Mouse (Mus musculus) left cerebral cortex, adult 6 months (tissue): ENCODE data around the gene Sco2. TPM values are rescaled to one million over a fixed set of nuclear protein-coding genes. Genes with fewer than 3 reads are reported as not detected.

Experiments
- long read RNA-seq, 2 experiments: library from polyadenylated mRNA; unstranded; transcript quantifications; one replicate each; pipeline ENCODE4 v2.0.0; 2019 to 2020
- polyA plus RNA-seq: library from polyadenylated mRNA; unstranded; fragments of <200 nt; fragmentation: Nextera tagmentation; gene quantifications from 2 replicates; pipeline ENCODE4 v1.2.3, GENCODE M21; 2021

Sco2 gene
- polyA plus RNA-seq, result 43.8 and 46.1 TPM in 2 replicates
- long read RNA-seq, experiment 1, transcript Sco2-201 (3 exons, 1,145 nt), result major isoform, 35 of 41 reads
- long read RNA-seq, experiment 1, partial matches to known transcripts, result 0 of 41 reads
- long read RNA-seq, experiment 1, other reads (novel, unspliced or antisense), result 2 of 41 reads
- long read RNA-seq, experiment 2, transcript Sco2-201 (3 exons, 1,145 nt), result major isoform, 22 of 40 reads
- long read RNA-seq, experiment 2, transcript Sco2-202 (2 exons, 1,250 nt), result minor isoform, 7 of 40 reads
- long read RNA-seq, experiment 2, partial matches to known transcripts, result 11 of 40 reads
- long read RNA-seq, experiment 2, other reads (novel, unspliced or antisense), result 0 of 40 reads

GRCm38 (mm10) chr15:89373762-89374248 lies at the start of gene Sco2:
Sco2 (minus strand) TSS chr15:89373846.

GRCm38 (mm10) chr15:89410118-89410517 lies 36.5 kb upstream of the Sco2 start, which contains the start of gene Syce3:
Syce3 (minus strand) TSS chr15:89410503.

DNA sequence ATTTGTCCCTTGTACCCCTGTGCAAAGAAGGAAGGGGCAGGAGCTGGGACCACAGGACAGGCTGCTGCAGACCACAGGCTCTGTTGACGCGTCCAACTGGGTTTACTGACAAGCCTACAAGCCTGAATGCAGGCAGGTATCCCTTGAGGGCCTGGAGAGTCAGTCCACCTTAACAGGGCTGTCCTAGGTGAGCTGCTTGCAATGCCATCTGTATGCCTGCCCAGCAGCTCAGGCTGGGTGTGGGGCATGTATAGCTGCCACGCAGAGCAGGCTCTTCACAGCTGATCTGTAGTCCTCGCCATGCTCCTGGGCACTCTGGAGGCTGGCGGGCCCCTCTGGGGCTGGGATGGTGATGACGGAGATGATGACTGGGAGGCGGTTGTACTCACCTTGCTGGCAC lies 11.0 kb upstream of the Sco2 start, which contains the start of gene Klhdc7b:
TSS of gene Klhdc7b (plus strand) at position 301 of the 400 bp plus-strand sequence.

GRCm38 (mm10) chr15:89378831-89379401 lies 5.3 kb upstream of the Sco2 start, which contains the start of gene Odf3b:
Odf3b (minus strand) TSS chr15:89379282.

DNA sequence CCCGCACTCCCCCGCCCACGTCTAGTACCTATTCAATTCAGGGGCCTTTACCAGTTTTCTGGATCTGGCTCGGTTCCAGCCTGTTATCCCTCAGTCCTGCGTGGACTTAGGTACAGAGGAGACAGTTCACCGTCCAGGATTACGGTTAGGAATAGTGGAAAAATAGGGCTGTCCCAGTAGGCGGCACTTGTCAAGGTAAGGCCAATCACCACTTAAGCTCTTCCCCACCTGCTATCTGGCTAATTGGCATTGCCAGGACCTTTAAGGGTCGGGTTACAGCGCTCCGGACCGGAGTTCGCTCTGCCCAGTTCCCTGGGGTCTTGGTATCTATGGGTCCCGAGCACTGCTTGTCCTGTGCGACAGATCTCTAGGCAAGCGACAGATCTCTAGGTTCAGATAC lies 3.3 kb upstream of the Sco2 start, which contains the start of gene Tymp:
TSS of gene Tymp (minus strand) at position 83 of the 400 bp plus-strand sequence.

GRCm38 (mm10) chr15:89355241-89356187 lies 18.1 kb downstream of the Sco2 start, which contains the start of the genes Lmf2 and Ncaph2:
Lmf2 (minus strand) TSS chr15:89355659.
Ncaph2 (plus strand) TSS chr15:89355719.

DNA sequence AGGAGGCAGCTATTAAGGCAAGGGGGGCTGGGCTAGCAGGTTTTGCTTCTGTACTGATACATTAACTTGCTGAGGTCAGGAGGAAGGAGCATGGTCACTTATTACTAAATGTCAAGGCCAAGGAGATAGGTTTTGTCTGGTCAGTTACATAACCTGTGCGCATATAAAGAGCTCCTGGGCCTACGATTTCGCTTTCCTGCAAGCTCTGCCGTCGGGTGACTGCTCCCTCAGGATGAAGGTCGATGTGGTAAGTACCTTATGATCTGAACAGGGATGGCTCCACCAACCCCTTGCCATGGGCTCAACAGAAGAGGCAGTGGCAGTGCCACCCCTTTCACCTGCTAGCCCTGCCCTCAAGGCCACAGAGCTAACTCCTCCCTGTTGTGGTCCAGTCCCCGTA lies 39.4 kb downstream of the Sco2 start, which contains the start of gene Miox:
TSS of gene Miox (plus strand) at position 128 of the 400 bp plus-strand sequence.

GRCm38 (mm10) chr15:89322670-89323522 lies 50.8 kb downstream of the Sco2 start, which contains the start of gene Adm2:
Adm2 (plus strand) TSS chr15:89322720.

Other genes with a start within 250 kb of the Sco2 start
- 5.8 TPM in 2 replicates for gene Hdac10, start 245.1 kb downstream of the Sco2 start, polyA plus RNA-seq
- gene Mapk12, start 233.1 kb downstream of the Sco2 start, polyA plus RNA-seq, result 3.5 and 4.3 TPM in 2 replicates
- gene Mapk11, start 224.2 kb downstream of the Sco2 start, polyA plus RNA-seq, result 25.6 and 28.0 TPM in 2 replicates
- 10.8 and 11.9 TPM in 2 replicates for gene Plxnb2, start 193.1 kb downstream of the Sco2 start, polyA plus RNA-seq
- 16.7 and 17.7 TPM in 2 replicates for gene Dennd6b, start 177.3 kb downstream of the Sco2 start, polyA plus RNA-seq
- gene Ppp6r2, start 162.3 kb downstream of the Sco2 start, polyA plus RNA-seq, result 83.4 and 86.7 TPM in 2 replicates
- 46.3 and 74.4 TPM in 2 replicates for gene Sbf1, start 58.5 kb downstream of the Sco2 start, polyA plus RNA-seq
- 0.19 TPM in 1 of 2 replicates, not detected in the other for gene Adm2, start 51.1 kb downstream of the Sco2 start, polyA plus RNA-seq
- not detected in 2 replicates for gene Miox, start 39.4 kb downstream of the Sco2 start, polyA plus RNA-seq
- 6.5 and 9.7 TPM in 2 replicates for gene Lmf2, start 18.2 kb downstream of the Sco2 start, polyA plus RNA-seq
- 57.5 and 85.9 TPM in 2 replicates for gene Ncaph2, start 18.1 kb downstream of the Sco2 start, polyA plus RNA-seq
- 4.8 and 6.2 TPM in 2 replicates for gene Tymp, start 3.2 kb upstream of the Sco2 start, polyA plus RNA-seq
- 2.2 and 2.9 TPM in 2 replicates for gene Odf3b, start 5.4 kb upstream of the Sco2 start, polyA plus RNA-seq
- gene Klhdc7b, start 11.1 kb upstream of the Sco2 start, polyA plus RNA-seq, result 0.22 and 0.72 TPM in 2 replicates
- 0.33 and 0.74 TPM in 2 replicates for gene Syce3, start 36.7 kb upstream of the Sco2 start, polyA plus RNA-seq
- gene Cpt1b, start 52.0 kb upstream of the Sco2 start, polyA plus RNA-seq, result 0.24 and 0.31 TPM in 2 replicates
- 2.4 TPM in 2 replicates for gene C730034F03Rik, start 55.7 kb upstream of the Sco2 start, polyA plus RNA-seq
- not detected in 2 replicates for gene Gm44502, start 55.9 kb upstream of the Sco2 start, polyA plus RNA-seq
- 30.1 and 30.6 TPM in 2 replicates for gene Chkb, start 56.1 kb upstream of the Sco2 start, polyA plus RNA-seq
- gene Mapk8ip2, start 80.1 kb upstream of the Sco2 start, polyA plus RNA-seq, result 43.4 and 57.8 TPM in 2 replicates
- gene Arsa, start 103.6 kb upstream of the Sco2 start, polyA plus RNA-seq, result 18.9 and 23.9 TPM in 2 replicates
- 3.5 and 12.0 TPM in 2 replicates for gene Shank3, start 125.8 kb upstream of the Sco2 start, polyA plus RNA-seq
- gene Acr, start 194.5 kb upstream of the Sco2 start, polyA plus RNA-seq, result 0.14 TPM in 1 of 2 replicates, not detected in the other
- 21.0 and 23.7 TPM in 2 replicates for gene Rabl2, start 218.1 kb upstream of the Sco2 start, polyA plus RNA-seq